Mouse (Mus musculus): ENCODE data around the gene Npas4. TPM values are rescaled to one million over a fixed set of nuclear protein-coding genes. Genes with fewer than 3 reads are reported as not detected.
"Not testable (repeated sequence)": the region's sequence is repeated elsewhere in the genome, so short reads cannot be mapped to it uniquely, and the experiment has no call there.

Gene Npas4
- polyA plus RNA-seq, 1 experiment from 2014 or later, result not detected

GRCm38 (mm10) chr19:4968236-4968635 is 21.9 kb downstream of the Npas4 start:
- H3K36me3 ChIP-seq (ENCODE audit: control insufficient read depth, insufficient read depth), result peaks cover 7% of the 10 kb centered on the region
- no peak for ATAC-seq (ENCODE audit: low read depth)
- H3K27ac ChIP-seq (ENCODE audit: low read length), result no peak overlapping the region
- no peaks in the 10 kb centered on the region for H3K4me1 ChIP-seq (ENCODE audit: control insufficient read depth, low read depth, low read length)
- no peak overlapping the region for H3K4me3 ChIP-seq (ENCODE audit: low read depth, low read length)
- no peak overlapping the region for H3K9ac ChIP-seq (ENCODE audit: low read depth, low read length)
- H3K27me3 ChIP-seq (ENCODE audit: control insufficient read depth, insufficient read depth, low read depth, low read length), result no peaks in the 10 kb centered on the region
- H3K4me2 ChIP-seq (ENCODE audit: low read depth, low read length), result no peak overlapping the region
- H3K9me3 ChIP-seq (replicated peaks; ENCODE audit: control insufficient read depth, low read length), result no peaks in the 10 kb centered on the region
- 78% methylated on average over 2 of the region's 2 CpGs for WGBS (ENCODE audit: insufficient replicate concordance)

GRCm38 (mm10) chr19:4961928-4962601 is 28.1 kb downstream of the Npas4 start, which contains the start of gene Mrpl11:
Gene Mrpl11 (plus strand): TSS chr19:4962147.
- H3K9me3 ChIP-seq (replicated peaks; ENCODE audit: control insufficient read depth, low read length), result no peaks in the 10 kb centered on the region
- WGBS (ENCODE audit: insufficient replicate concordance), result under 1% methylated on average over 34 of the region's 34 CpGs
- H3K27me3 ChIP-seq (ENCODE audit: control insufficient read depth, insufficient read depth, low read depth, low read length), result no peaks in the 10 kb centered on the region
- H3K27ac ChIP-seq (ENCODE audit: low read length), result peak within 1 kb of the TSS; percentile 73
- peak within 1 kb of the TSS; percentile 85 for H3K9ac ChIP-seq (ENCODE audit: low read depth, low read length)
- ATAC-seq (ENCODE audit: low read depth), result peak; percentile 97
- peak within 1 kb of the TSS; percentile 76 for H3K4me2 ChIP-seq (ENCODE audit: low read depth, low read length)
- peaks cover 6% of the 10 kb centered on the region for H3K4me1 ChIP-seq (ENCODE audit: control insufficient read depth, low read depth, low read length)
- H3K36me3 ChIP-seq (ENCODE audit: control insufficient read depth, insufficient read depth), result peaks cover 7% of the 10 kb centered on the region
- peak within 1 kb of the TSS; percentile 90 for H3K4me3 ChIP-seq (ENCODE audit: low read depth, low read length)

GRCm38 (mm10) chr19:4948641-4949040 is 41.5 kb downstream of the Npas4 start:
- H3K27ac ChIP-seq (ENCODE audit: low read length); ATAC-seq (ENCODE audit: low read depth); H3K4me2 ChIP-seq (ENCODE audit: low read depth, low read length); H3K36me3 ChIP-seq (ENCODE audit: control insufficient read depth, insufficient read depth); H3K4me3 ChIP-seq (ENCODE audit: low read depth, low read length); H3K9me3 ChIP-seq (replicated peaks; ENCODE audit: control insufficient read depth, low read length); H3K9ac ChIP-seq (ENCODE audit: low read depth, low read length); H3K27me3 ChIP-seq (ENCODE audit: control insufficient read depth, insufficient read depth, low read depth, low read length); H3K4me1 ChIP-seq (ENCODE audit: control insufficient read depth, low read depth, low read length): not testable (repeated sequence)
- 68% methylated on average over 9 of the region's 9 CpGs for WGBS (ENCODE audit: insufficient replicate concordance)

- Histone ChIP-seq H3K4me3 (ENCODE audit: low read depth, low read length) (no peak overlapping the region), H3K4me1 (ENCODE audit: control insufficient read depth, low read depth, low read length) (peaks cover 10% of the 10 kb centered on the region), H3K27ac (ENCODE audit: low read length) (no peak overlapping the region), H3K9me3 (replicated peaks; ENCODE audit: control insufficient read depth, low read length) (no peaks in the 10 kb centered on the region), H3K9ac (ENCODE audit: low read depth, low read length) (no peak overlapping the region), H3K36me3 (ENCODE audit: control insufficient read depth, insufficient read depth) (no peaks in the 10 kb centered on the region), H3K27me3 (ENCODE audit: control insufficient read depth, insufficient read depth, low read depth, low read length) (peaks cover 34% of the 10 kb centered on the region), H3K4me2 (ENCODE audit: low read depth, low read length) (no peak overlapping the region)
- no peak for ATAC-seq (ENCODE audit: low read depth)
- WGBS (ENCODE audit: insufficient replicate concordance), result 31% methylated on average over 6 of the region's 6 CpGs
Measured at GRCm38 (mm10) chr19:4945540-4945939, 44.6 kb downstream of the Npas4 start.

GRCm38 (mm10) chr19:4943253-4943588 is 46.9 kb downstream of the Npas4 start:
- Histone ChIP-seq H3K9me3 (replicated peaks; ENCODE audit: control insufficient read depth, low read length) (no peaks in the 10 kb centered on the region), H3K4me1 (ENCODE audit: control insufficient read depth, low read depth, low read length) (peaks cover 10% of the 10 kb centered on the region), H3K4me2 (ENCODE audit: low read depth, low read length) (peak overlapping the region; percentile 92), H3K27ac (ENCODE audit: low read length) (no peak overlapping the region), H3K27me3 (ENCODE audit: control insufficient read depth, insufficient read depth, low read depth, low read length) (peaks cover 40% of the 10 kb centered on the region), H3K4me3 (ENCODE audit: low read depth, low read length) (peak overlapping the region; percentile 64), H3K36me3 (ENCODE audit: control insufficient read depth, insufficient read depth) (no peaks in the 10 kb centered on the region), H3K9ac (ENCODE audit: low read depth, low read length) (no peak overlapping the region)
- ATAC-seq (ENCODE audit: low read depth), result peak; percentile 14; the same call in 1 of the 2 replicates
- 10% methylated on average over 13 of the region's 13 CpGs for WGBS (ENCODE audit: insufficient replicate concordance)

- Histone ChIP-seq H3K27ac (ENCODE audit: low read length) (no peak within 1 kb of the TSS), H3K4me3 (ENCODE audit: low read depth, low read length) (peak within 1 kb of the TSS; percentile 64), H3K4me1 (ENCODE audit: control insufficient read depth, low read depth, low read length) (peaks cover 10% of the 10 kb centered on the region), H3K27me3 (ENCODE audit: control insufficient read depth, insufficient read depth, low read depth, low read length) (peaks cover 43% of the 10 kb centered on the region), H3K36me3 (ENCODE audit: control insufficient read depth, insufficient read depth) (no peaks in the 10 kb centered on the region), H3K4me2 (ENCODE audit: low read depth, low read length) (peak within 1 kb of the TSS; percentile 92), H3K9me3 (replicated peaks; ENCODE audit: control insufficient read depth, low read length) (no peaks in the 10 kb centered on the region), H3K9ac (ENCODE audit: low read depth, low read length) (peak within 1 kb of the TSS; percentile 34; the same call in 1 of the 2 replicates)
- peak; percentile 95 for ATAC-seq (ENCODE audit: low read depth)
- under 1% methylated on average over 54 of the region's 55 CpGs for WGBS (ENCODE audit: insufficient replicate concordance)
Measured at GRCm38 (mm10) chr19:4942551-4943252, 47.4 kb downstream of the Npas4 start, which contains the start of gene Peli3. Gene Peli3 (minus strand): TSS chr19:4943127.

- WGBS (ENCODE audit: insufficient replicate concordance), result 65% methylated on average over 17 of the region's 17 CpGs
- Histone ChIP-seq H3K4me2 (ENCODE audit: low read depth, low read length) (no peak overlapping the region), H3K27ac (ENCODE audit: low read length) (no peak overlapping the region), H3K9ac (ENCODE audit: low read depth, low read length) (no peak overlapping the region), H3K4me1 (ENCODE audit: control insufficient read depth, low read depth, low read length) (peaks cover 4% of the 10 kb centered on the region), H3K27me3 (ENCODE audit: control insufficient read depth, insufficient read depth, low read depth, low read length) (peaks cover 27% of the 10 kb centered on the region), H3K4me3 (ENCODE audit: low read depth, low read length) (no peak overlapping the region), H3K9me3 (replicated peaks; ENCODE audit: control insufficient read depth, low read length) (no peaks in the 10 kb centered on the region), H3K36me3 (ENCODE audit: control insufficient read depth, insufficient read depth) (no peaks in the 10 kb centered on the region)
- no peak for ATAC-seq (ENCODE audit: low read depth)
Measured at GRCm38 (mm10) chr19:4937444-4938310, 52.4 kb downstream of the Npas4 start.

GRCm38 (mm10) chr19:4936896-4937295 is 53.2 kb downstream of the Npas4 start:
- no peak overlapping the region for H3K4me3 ChIP-seq (ENCODE audit: low read depth, low read length)
- 55% methylated on average over 2 of the region's 2 CpGs for WGBS (ENCODE audit: insufficient replicate concordance)
- ATAC-seq (ENCODE audit: low read depth), result no peak
- peaks cover 19% of the 10 kb centered on the region for H3K27me3 ChIP-seq (ENCODE audit: control insufficient read depth, insufficient read depth, low read depth, low read length)
- no peaks in the 10 kb centered on the region for H3K4me1 ChIP-seq (ENCODE audit: control insufficient read depth, low read depth, low read length)
- no peaks in the 10 kb centered on the region for H3K9me3 ChIP-seq (replicated peaks; ENCODE audit: control insufficient read depth, low read length)
- no peak overlapping the region for H3K4me2 ChIP-seq (ENCODE audit: low read depth, low read length)
- no peak overlapping the region for H3K9ac ChIP-seq (ENCODE audit: low read depth, low read length)
- H3K27ac ChIP-seq (ENCODE audit: low read length), result no peak overlapping the region
- no peaks in the 10 kb centered on the region for H3K36me3 ChIP-seq (ENCODE audit: control insufficient read depth, insufficient read depth)

All from liver, embryonic 16.5 days (tissue).